Mouse (Mus musculus) left cerebral cortex, postnatal 14 days (tissue): ENCODE measurements around the gene Vmn2r46. TPM values are rescaled to one million over a fixed set of nuclear protein-coding genes. Genes with fewer than 3 reads are reported as not detected.
"Not testable (repeated sequence)": the region's sequence is repeated elsewhere in the genome, so short reads cannot be mapped to it uniquely, and the experiment has no call there.

ENCODE experiments used
- DNase-seq, 2 experiments: peaks; one replicate each; pipeline ENCODE4 v3.0.0; 2021 to 2022; ENCODE audit warnings: low spot score in 2 of 2, mixed read lengths in 1 of 2
- intact Hi-C: fragments of 180-260 bp; cut with DNase I; formaldehyde crosslinking; loops from one replicate; pipeline ENCODE4 v1.15.1; 2025
- long read RNA-seq, 2 experiments: library from polyadenylated mRNA; stranded (forward); transcript quantifications; one replicate each; pipeline ENCODE4 v2.0.0; 2021
- total RNA-seq, 2 experiments: library from RNA; stranded (reverse); gene quantifications; 2 replicates each; pipeline ENCODE4 v1.2.3; 2021

Vmn2r46 gene
- not detected for total RNA-seq
- long read RNA-seq, experiment 1: 0 reads
- long read RNA-seq, experiment 2: 0 reads

DNA sequence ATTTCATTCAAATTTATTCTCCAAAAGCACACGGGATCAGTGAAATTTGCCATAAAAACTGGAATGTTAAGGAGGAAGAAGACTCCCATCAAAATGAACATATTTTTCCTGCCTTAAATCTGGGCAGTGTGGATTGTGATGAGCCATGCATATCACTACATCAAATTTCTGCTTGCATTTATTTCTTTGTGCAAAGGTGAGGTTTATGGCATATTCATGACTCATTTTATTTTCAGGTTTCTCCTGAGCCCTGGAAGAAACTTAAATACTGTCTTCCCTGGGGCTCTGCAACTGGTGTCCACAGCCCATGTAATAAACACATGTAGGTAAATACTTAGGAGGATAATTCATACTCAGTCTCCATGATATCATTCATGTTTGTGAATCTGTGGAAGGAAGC lies at the start of gene Vmn2r46:
Vmn2r46 (minus strand) TSS at position 101 of the 400 bp plus-strand sequence.
- DNase-seq, intact Hi-C loops: not testable (repeated sequence)

Other genes with a start within 250 kb of the Vmn2r46 start
- gene Vmn2r47, start 70.8 kb upstream of the Vmn2r46 start, total RNA-seq: not detected
- gene Vmn2r48, start 183.0 kb upstream of the Vmn2r46 start, total RNA-seq: not detected
- not detected for gene Vmn2r49, start 221.7 kb upstream of the Vmn2r46 start, total RNA-seq